Comparison of ENCODE assay signal across 29 mouse cellular contexts in the genomic region with DNA sequence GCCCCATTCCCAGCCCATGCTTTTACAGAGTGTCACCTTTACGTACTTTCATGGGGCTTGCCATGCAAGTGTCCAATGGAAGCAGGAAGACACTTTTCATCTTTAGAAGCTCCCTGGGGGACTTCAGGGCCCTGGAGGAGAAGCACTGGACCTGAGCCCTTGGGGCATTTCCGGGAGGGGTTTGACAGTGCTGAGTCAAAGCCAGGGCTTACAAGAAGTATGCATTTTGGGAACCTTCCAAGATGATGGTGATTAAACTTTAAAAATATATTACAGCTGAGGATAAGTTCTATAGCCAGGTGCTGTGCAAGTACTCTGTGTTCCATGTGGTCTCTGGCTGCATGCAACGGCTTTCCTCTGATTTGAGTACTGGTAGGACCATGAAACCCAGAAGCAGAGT. TPM values are rescaled to one million over a fixed set of nuclear protein-coding genes. Genes with fewer than 3 reads are reported as not detected.
DNase-seq lines count a peak whose midpoint lies in the region; ATAC-seq lines count a peak whose summit lies in the region.
"Had no signal": no experiment of that assay in that cellular context is flagged by ENCODE, and none has a peak within 500 bp of the region (broad histone marks: within the 10 kb centered on the region; RNA-seq: fewer than 3 reads in every experiment).

No protein-coding gene starts in this region.

- 83% methylated on average over 3 of the region's 3 CpGs for WGBS in kidney, embryonic 14.5 days

- no peak overlapping the region for H3K4me2 ChIP-seq in kidney, embryonic 14.5 days (replicated peaks; ENCODE audit: low read depth, low read length)
- H3K4me2 ChIP-seq: embryonic facial prominence, embryonic 15.5 days; heart, embryonic 12.5 days; heart, embryonic 15.5 days; hindbrain, embryonic 12.5 days; hindbrain, embryonic 15.5 days had no signal

- no peaks in the 10 kb centered on the region for H3K9me3 ChIP-seq in kidney, embryonic 14.5 days (ENCODE audit: control insufficient read depth, low read length)
- H3K9me3 ChIP-seq: embryonic facial prominence, embryonic 15.5 days; heart, embryonic 12.5 days; heart, embryonic 15.5 days; hindbrain, embryonic 12.5 days; hindbrain, embryonic 15.5 days had no signal

- ATAC-seq in kidney, embryonic 14.5 days (ENCODE audit: low FRiP score, low TSS enrichment), result no peak
- ATAC-seq: activated CD4-positive, CD25-positive, alpha-beta regulatory T cell, adult 4 months; CD4-positive, CD25-positive, alpha-beta regulatory T cell, adult 4 months; forebrain, embryonic 14.5 days; forebrain, postnatal 0 days had no signal

- H3K4me1 ChIP-seq in kidney, embryonic 14.5 days (ENCODE audit: control insufficient read depth, insufficient read depth, low read length), result no peaks in the 10 kb centered on the region
- H3K4me1 ChIP-seq: embryonic facial prominence, embryonic 15.5 days; heart, embryonic 12.5 days; hindbrain, embryonic 12.5 days had no signal

- DNase-seq in heart, adult 11 months, result peak; percentile 79
- no peak for DNase-seq in heart, postnatal 25 days (ENCODE audit: low spot score)
- DNase-seq in kidney, adult 9 months, result peak; percentile 10
- peak; percentile 73 for DNase-seq in 3T3-L1 (ENCODE audit: low read depth, low spot score)
- peak; percentile 23 to 41 for DNase-seq in kidney, postnatal 25 days
- DNase-seq in lung, postnatal 25 days (ENCODE audit: low spot score), result no peak
- DNase-seq: adrenal gland, adult 8-10 months; adrenal gland, postnatal 25 days; cerebellum, adult 11-12 months; cerebellum, adult 8-10 months; cerebellum, postnatal 10 days; cerebellum, postnatal 36 days; embryo, embryonic 11 days; forebrain, postnatal 0 days; gastrocnemius, adult 2 months; gastrocnemius, postnatal 14 days; heart, adult 18-20 months; heart, postnatal 10 days; heart, postnatal 4 days had no signal

- no peaks in the 10 kb centered on the region for H3K27me3 ChIP-seq in kidney, embryonic 14.5 days (ENCODE audit: control insufficient read depth, insufficient read depth, low read length)
- H3K27me3 ChIP-seq: embryonic facial prominence, embryonic 15.5 days; heart, embryonic 15.5 days; hindbrain, embryonic 12.5 days; hindbrain, embryonic 15.5 days had no signal

- no peak overlapping the region for H3K9ac ChIP-seq in kidney, embryonic 14.5 days (ENCODE audit: low read depth, low read length)
- H3K9ac ChIP-seq: embryonic facial prominence, embryonic 15.5 days; forebrain, postnatal 0 days; heart, embryonic 12.5 days; heart, embryonic 15.5 days; hindbrain, embryonic 12.5 days; hindbrain, embryonic 15.5 days had no signal

- intact Hi-C loops in heart, postnatal 25 days (cut with DNase I), result no loop called here

- H3K36me3 ChIP-seq in kidney, embryonic 14.5 days (ENCODE audit: control insufficient read depth, insufficient read depth, low read length), result no peaks in the 10 kb centered on the region
- H3K36me3 ChIP-seq: embryonic facial prominence, embryonic 15.5 days; heart, embryonic 12.5 days; heart, embryonic 15.5 days; hindbrain, embryonic 12.5 days; hindbrain, embryonic 15.5 days had no signal

- no peak overlapping the region for H3K4me3 ChIP-seq in kidney, embryonic 14.5 days (ENCODE audit: low read length)
- H3K4me3 ChIP-seq: embryonic facial prominence, embryonic 15.5 days; gastrocnemius, adult 2 months; heart, embryonic 12.5 days; heart, embryonic 15.5 days; hindbrain, embryonic 12.5 days; hindbrain, embryonic 15.5 days had no signal

- no peak overlapping the region for H3K27ac ChIP-seq in kidney, embryonic 14.5 days (ENCODE audit: low read depth, low read length)
- H3K27ac ChIP-seq: embryonic facial prominence, embryonic 15.5 days; gastrocnemius, adult 2 months; heart, embryonic 15.5 days; hindbrain, embryonic 12.5 days; hindbrain, embryonic 15.5 days had no signal

RNA-seq across cellular contexts. Expression of gene Hivep3, which starts 43.6 kb away (rescaled TPM):
- 1 to 10 TPM; 5.1 to 5.2 TPM for total RNA-seq in heart, postnatal 25 days (2021)
- polyA plus RNA-seq in kidney, embryonic 14.5 days (2014; fragmentation: Nextera tagmentation; extraction: Ambion mirVana), result 6.3 and 6.6 TPM in 2 replicates
- total RNA-seq: MEL had no signal

Comparison
In these comparisons a context has a peak if more than half of its experiments do, and no peak if none do; other contexts are left out.
1. DNase-seq: peak in heart, adult 11 months (single experiment), kidney, adult 9 months (single experiment), 3T3-L1 (single experiment) and kidney, postnatal 25 days (2 of 2); none in heart, postnatal 25 days (single experiment) and lung, postnatal 25 days (single experiment).